ENCODE assay signal across 27 mouse cellular contexts in the genomic region with DNA sequence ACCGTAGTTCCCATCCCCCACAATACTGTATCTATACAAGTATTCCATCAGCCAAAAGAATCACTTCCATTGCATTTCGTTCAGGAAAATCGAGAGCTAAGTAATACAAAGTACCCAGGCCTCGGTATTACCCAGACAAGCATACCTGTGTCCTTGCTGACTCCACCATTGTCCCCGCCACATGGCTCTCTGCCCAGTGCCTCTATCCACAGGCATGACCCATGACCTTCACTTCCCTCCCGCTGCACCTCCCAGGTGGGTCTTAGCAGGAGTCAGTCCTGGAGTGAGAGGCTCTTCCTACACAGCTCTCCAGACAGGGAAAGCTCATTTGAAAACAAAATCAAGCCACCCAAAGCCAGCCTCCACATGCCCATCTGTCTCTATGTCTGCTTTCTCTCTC. TPM values are rescaled to one million over a fixed set of nuclear protein-coding genes. Genes with fewer than 3 reads are reported as not detected.
A peak's percentile ranks its signal among the peaks of the same experiment; 100 is the strongest.
DNase-seq lines count a peak whose midpoint lies in the region; ATAC-seq and TF ChIP-seq lines count a peak whose summit lies in the region.
"Had no signal": no experiment of that assay in that cellular context is flagged by ENCODE, and none has a peak within 500 bp of the region (broad histone marks: within the 10 kb centered on the region; RNA-seq: fewer than 3 reads in every experiment).

No protein-coding gene starts in this region.

- H3K27ac ChIP-seq in liver, adult 2 months (replicated peaks; ENCODE audit: insufficient read depth, low read depth, low read length) = no peak overlapping the region
- no peak overlapping the region for H3K27ac ChIP-seq in liver, embryonic 11.5 days (ENCODE audit: low read depth, low read length)
- peak overlapping the region; percentile 63 for H3K27ac ChIP-seq in lung, postnatal 0 days (ENCODE audit: low read length)
- H3K27ac ChIP-seq in limb, embryonic 10.5 days = peak overlapping the region; percentile 36; the same call in 1 of the 2 replicates
- H3K27ac ChIP-seq in stomach, embryonic 14.5 days (ENCODE audit: low read length) = peak overlapping the region; percentile 22; the same call in 1 of the 2 replicates
- no peak overlapping the region for H3K27ac ChIP-seq in midbrain, embryonic 16.5 days (ENCODE audit: low read length)
- H3K27ac ChIP-seq: embryonic facial prominence, embryonic 10.5 days; embryonic facial prominence, embryonic 15.5 days; forebrain, embryonic 12.5 days; heart, adult 2 months; hindbrain, embryonic 13.5 days; kidney, postnatal 0 days; left cerebral cortex, adult 2 months; limb, embryonic 13.5 days had no signal

- H3K9ac ChIP-seq in liver, adult 2 months (ENCODE audit: low read depth, low read length) = no peak overlapping the region
- no peak overlapping the region for H3K9ac ChIP-seq in liver, embryonic 11.5 days (ENCODE audit: low read depth, low read length)
- no peak overlapping the region for H3K9ac ChIP-seq in lung, postnatal 0 days (replicated peaks; ENCODE audit: low read depth)
- H3K9ac ChIP-seq in stomach, embryonic 14.5 days (replicated peaks; ENCODE audit: low read depth, low read length) = no peak overlapping the region
- H3K9ac ChIP-seq in midbrain, embryonic 16.5 days (ENCODE audit: low read depth, low read length) = no peak overlapping the region
- H3K9ac ChIP-seq: embryonic facial prominence, embryonic 15.5 days; forebrain, embryonic 12.5 days; forebrain, postnatal 0 days; heart, embryonic 12.5 days; hindbrain, embryonic 13.5 days; limb, embryonic 13.5 days had no signal

- no peak for TF ChIP-seq EP300 in lung, postnatal 0 days (IDR thresholded peaks at IDR 0.05)

- peak; percentile 53 for DNase-seq in liver, adult 2 months (ENCODE audit: extremely low read depth, low read depth, low spot score)
- no peak for DNase-seq in liver, embryonic 11.5 days (ENCODE audit: low spot score)
- DNase-seq in lung, postnatal 0 days (ENCODE audit: low spot score) = no peak
- no peak for DNase-seq in lung, adult 2 months
- no peak for DNase-seq in limb, embryonic 10.5 days (ENCODE audit: low spot score)
- DNase-seq in adrenal gland, postnatal 36 days = no peak
- DNase-seq: adrenal gland, postnatal 25 days; cerebellum, adult 2 months; cerebellum, postnatal 14 days; forebrain, postnatal 0 days; heart, adult 2 months; heart, postnatal 4 days; kidney, adult 11 months; midbrain, embryonic 14.5 days; right cerebral cortex, postnatal 25 days; spleen, adult 18-20 months had no signal

- H3K79me2 ChIP-seq in liver, adult 2 months (ENCODE audit: control insufficient read depth, insufficient read depth, low read length) = no peaks in the 10 kb centered on the region; the same call in 1 of the 2 replicates

- WGBS in liver, adult 2 months = 57% methylated on average over 6 of the region's 6 CpGs
- 86% methylated on average over 6 of the region's 6 CpGs for WGBS in liver, embryonic 11.5 days
- 75% methylated on average over 6 of the region's 6 CpGs for WGBS in lung, postnatal 0 days
- WGBS in lung, adult 2 months = 77% methylated on average over 6 of the region's 6 CpGs
- WGBS in limb, embryonic 10.5 days = 89% methylated on average over 6 of the region's 6 CpGs
- 84% methylated on average over 6 of the region's 6 CpGs for WGBS in stomach, embryonic 14.5 days
- WGBS in midbrain, embryonic 16.5 days = 92% methylated on average over 6 of the region's 6 CpGs

- no peak for ATAC-seq in liver, embryonic 11.5 days (replicated peaks; ENCODE audit: low FRiP score)
- ATAC-seq in lung, postnatal 0 days = peak; percentile 11; the same call in 1 of the 2 replicates
- no peak for ATAC-seq in stomach, embryonic 14.5 days (ENCODE audit: insufficient number of reproducible peaks, insufficient read depth, low FRiP score, low read depth)
- ATAC-seq in midbrain, embryonic 16.5 days = no peak
- ATAC-seq: CD4-positive, CD25-positive, alpha-beta regulatory T cell, adult 4 months; forebrain, postnatal 0 days had no signal

- peaks cover 10% of the 10 kb centered on the region for H3K4me1 ChIP-seq in liver, adult 2 months (ENCODE audit: control insufficient read depth, insufficient read depth, low read length)
- H3K4me1 ChIP-seq in liver, embryonic 11.5 days (replicated peaks; ENCODE audit: control insufficient read depth, insufficient read depth, low read length) = peaks cover 10% of the 10 kb centered on the region
- peaks cover 8% of the 10 kb centered on the region; the same call in 1 of the 2 replicates for H3K4me1 ChIP-seq in lung, postnatal 0 days (ENCODE audit: insufficient read depth, low read depth, low read length)
- peaks cover 17% of the 10 kb centered on the region for H3K4me1 ChIP-seq in lung, adult 2 months (ENCODE audit: control insufficient read depth, insufficient read depth, low read length)
- peaks cover 2% of the 10 kb centered on the region; the same call in 1 of the 2 replicates for H3K4me1 ChIP-seq in limb, embryonic 10.5 days
- H3K4me1 ChIP-seq in stomach, embryonic 14.5 days (ENCODE audit: control insufficient read depth, insufficient read depth, low read length) = 0 out of 2 replicates have a peak, but pooled peaks cover 4% of the 10 kb centered on the region
- no peaks in the 10 kb centered on the region; the same call in 1 of the 2 replicates for H3K4me1 ChIP-seq in midbrain, embryonic 16.5 days (ENCODE audit: control insufficient read depth, insufficient read depth, low read length)
- H3K4me1 ChIP-seq: forebrain, embryonic 12.5 days had no signal

- no peak overlapping the region for H3K4me2 ChIP-seq in liver, embryonic 11.5 days
- no peak overlapping the region for H3K4me2 ChIP-seq in lung, postnatal 0 days (replicated peaks; ENCODE audit: low read depth, low read length)
- H3K4me2 ChIP-seq in stomach, embryonic 14.5 days (replicated peaks; ENCODE audit: low read depth, low read length) = no peak overlapping the region
- no peak overlapping the region for H3K4me2 ChIP-seq in midbrain, embryonic 16.5 days (ENCODE audit: low read length)
- H3K4me2 ChIP-seq: embryonic facial prominence, embryonic 15.5 days; forebrain, embryonic 12.5 days; heart, embryonic 12.5 days; hindbrain, embryonic 13.5 days; limb, embryonic 13.5 days had no signal

- no peaks in the 10 kb centered on the region for H3K9me3 ChIP-seq in liver, embryonic 11.5 days (ENCODE audit: control insufficient read depth, low read length)
- no peaks in the 10 kb centered on the region for H3K9me3 ChIP-seq in lung, postnatal 0 days (ENCODE audit: low read length)
- no peaks in the 10 kb centered on the region for H3K9me3 ChIP-seq in limb, embryonic 10.5 days (replicated peaks)
- H3K9me3 ChIP-seq in stomach, embryonic 14.5 days (ENCODE audit: control insufficient read depth, low read depth, low read length) = no peaks in the 10 kb centered on the region
- no peaks in the 10 kb centered on the region for H3K9me3 ChIP-seq in midbrain, embryonic 16.5 days (replicated peaks; ENCODE audit: control insufficient read depth, low read length, poor library complexity, severe bottlenecking)
- H3K9me3 ChIP-seq: embryonic facial prominence, embryonic 10.5 days; embryonic facial prominence, embryonic 15.5 days; forebrain, embryonic 12.5 days; heart, embryonic 12.5 days; hindbrain, embryonic 13.5 days; limb, embryonic 13.5 days had no signal

- H3K27me3 ChIP-seq in liver, adult 2 months (ENCODE audit: control insufficient read depth, insufficient read depth, low read length) = no peaks in the 10 kb centered on the region
- H3K27me3 ChIP-seq in liver, embryonic 11.5 days (replicated peaks; ENCODE audit: control insufficient read depth, insufficient read depth, low read length) = no peaks in the 10 kb centered on the region
- H3K27me3 ChIP-seq in lung, postnatal 0 days (replicated peaks; ENCODE audit: insufficient read depth, low read length) = no peaks in the 10 kb centered on the region
- H3K27me3 ChIP-seq in limb, embryonic 10.5 days (ENCODE audit: low read depth, poor library complexity, severe bottlenecking) = no peaks in the 10 kb centered on the region
- no peaks in the 10 kb centered on the region for H3K27me3 ChIP-seq in stomach, embryonic 14.5 days (ENCODE audit: control insufficient read depth, insufficient read depth, low read length)
- no peaks in the 10 kb centered on the region for H3K27me3 ChIP-seq in midbrain, embryonic 16.5 days (ENCODE audit: control insufficient read depth, insufficient read depth, low read depth, low read length)
- H3K27me3 ChIP-seq: embryonic facial prominence, embryonic 15.5 days; forebrain, embryonic 12.5 days; heart, embryonic 12.5 days; hindbrain, embryonic 13.5 days; limb, embryonic 13.5 days had no signal

- TF ChIP-seq POLR2A in liver, adult 2 months (IDR thresholded peaks at IDR 0.05; ENCODE audit: extremely low read depth, insufficient read depth, low read length) = no peak
- TF ChIP-seq POLR2A in lung, adult 2 months (IDR thresholded peaks at IDR 0.05; ENCODE audit: borderline replicate concordance, extremely low read depth, low read depth, low read length) = no peak

- H3K36me3 ChIP-seq in liver, adult 2 months (ENCODE audit: control insufficient read depth, insufficient read depth, low read length) = peaks cover 3% of the 10 kb centered on the region; the same call in 1 of the 2 replicates
- H3K36me3 ChIP-seq in liver, embryonic 11.5 days (ENCODE audit: control insufficient read depth, insufficient read depth, low read length) = no peaks in the 10 kb centered on the region
- no peaks in the 10 kb centered on the region for H3K36me3 ChIP-seq in lung, postnatal 0 days (ENCODE audit: insufficient read depth, low read length)
- no peaks in the 10 kb centered on the region for H3K36me3 ChIP-seq in limb, embryonic 10.5 days
- H3K36me3 ChIP-seq in stomach, embryonic 14.5 days (ENCODE audit: control insufficient read depth, insufficient read depth, low read length) = no peaks in the 10 kb centered on the region
- no peaks in the 10 kb centered on the region for H3K36me3 ChIP-seq in midbrain, embryonic 16.5 days (ENCODE audit: control insufficient read depth, insufficient read depth, low read length)
- H3K36me3 ChIP-seq: embryonic facial prominence, embryonic 10.5 days; embryonic facial prominence, embryonic 15.5 days; forebrain, embryonic 12.5 days; hindbrain, embryonic 13.5 days; limb, embryonic 13.5 days had no signal

- no peak overlapping the region for H3K4me3 ChIP-seq in liver, adult 2 months (ENCODE audit: insufficient read depth, low read depth, low read length)
- no peak overlapping the region for H3K4me3 ChIP-seq in liver, embryonic 11.5 days (ENCODE audit: low read depth, low read length)
- H3K4me3 ChIP-seq in lung, postnatal 0 days (ENCODE audit: low read depth, low read length) = no peak overlapping the region
- no peak overlapping the region for H3K4me3 ChIP-seq in lung, adult 2 months (replicated peaks; ENCODE audit: extremely low read depth, low read depth, low read length)
- H3K4me3 ChIP-seq in limb, embryonic 10.5 days = no peak overlapping the region
- no peak overlapping the region for H3K4me3 ChIP-seq in stomach, embryonic 14.5 days (ENCODE audit: low read depth, low read length)
- no peak overlapping the region for H3K4me3 ChIP-seq in midbrain, embryonic 16.5 days (ENCODE audit: low read depth, low read length)
- H3K4me3 ChIP-seq: embryonic facial prominence, embryonic 10.5 days; embryonic facial prominence, embryonic 15.5 days; forebrain, embryonic 12.5 days; heart, adult 2 months; heart, embryonic 12.5 days; hindbrain, embryonic 13.5 days; left cerebral cortex, adult 2 months; limb, embryonic 13.5 days had no signal

- TF ChIP-seq CTCF in liver, adult 2 months (IDR thresholded peaks at IDR 0.05; ENCODE audit: low read depth, low read length) = no peak
- no peak for TF ChIP-seq CTCF in lung, postnatal 0 days (IDR thresholded peaks at IDR 0.05)
- no peak for TF ChIP-seq CTCF in lung, adult 2 months (IDR thresholded peaks at IDR 0.05; ENCODE audit: insufficient read depth, low read length)

RNA-seq across cellular contexts. Expression of gene Rpl31, which starts 40.5 kb away (rescaled TPM):
- total RNA-seq in liver, adult 2 months (2014; rRNA removed) = 300 and 318 TPM in 2 replicates
- 65.9 and 68.8 TPM in 2 replicates for polyA plus RNA-seq in liver, adult 2 months (2012; rRNA removed)
- polyA plus RNA-seq in liver, embryonic 11.5 days (2014; fragmentation: Nextera tagmentation; extraction: Ambion mirVana) = 694 and 768 TPM in 2 replicates
- polyA plus RNA-seq in lung, postnatal 0 days (2015; fragmentation: Nextera tagmentation; extraction: Ambion mirVana) = 379 and 423 TPM in 2 replicates
- 157 and 201 TPM in 2 replicates for polyA plus RNA-seq in lung, adult 2 months (2012; rRNA removed)
- 467 and 570 TPM in 2 replicates for polyA plus RNA-seq in limb, embryonic 10.5 days (2016; fragmentation: Nextera tagmentation; extraction: Ambion mirVana)
- polyA plus RNA-seq in stomach, embryonic 14.5 days (2014; fragmentation: Nextera tagmentation; extraction: Ambion mirVana) = 796 and 805 TPM in 2 replicates
- total RNA-seq in adrenal gland, postnatal 36 days (2021) = 100 to 1,000 TPM; 739 to 814 TPM
- 261 and 295 TPM in 2 replicates for polyA plus RNA-seq in midbrain, embryonic 16.5 days (2015; fragmentation: Nextera tagmentation; extraction: Ambion mirVana)

Comparison
In these comparisons a context has a peak if more than half of its experiments do, and no peak if none do; other contexts are left out.
1. H3K27ac ChIP-seq: peak in lung, postnatal 0 days (single experiment), limb, embryonic 10.5 days (single experiment) and stomach, embryonic 14.5 days (single experiment); none in liver, adult 2 months (single experiment), liver, embryonic 11.5 days (single experiment) and midbrain, embryonic 16.5 days (single experiment).